Mouse (Mus musculus) limb, embryonic 13.5 days (tissue): ENCODE results near the gene Hoxa2. TPM values are rescaled to one million over a fixed set of nuclear protein-coding genes. Genes with fewer than 3 reads are reported as not detected.

ENCODE experiments used
- ATAC-seq: fragments of 200-750 bp; cut with Nextera tagmentation; 2 replicates; pipeline ENCODE4 v1.8.0; 2017; ENCODE audit warnings: low read depth, moderate number of reproducible peaks, moderate TSS enrichment; ENCODE audit not compliant: low FRiP score
- H3K27ac ChIP-seq: fragments of 300-500 bp; sonication (generic); 2 replicates; pipeline ENCODE4 v1.5.1; 2015; ENCODE audit warnings: inconsistent platforms, mild to moderate bottlenecking, moderate library complexity
- H3K27me3 ChIP-seq: fragments of 300-500 bp; sonication (generic); 2 replicates; pipeline ENCODE4 v1.6.1; 2015; ENCODE audit warnings: mild to moderate bottlenecking, inconsistent platforms
- H3K36me3 ChIP-seq: fragments of 300-500 bp; sonication (generic); 2 replicates; pipeline ENCODE4 v1.6.1; 2015; ENCODE audit warnings: inconsistent platforms, mild to moderate bottlenecking, moderate library complexity
- H3K4me1 ChIP-seq: fragments of 300-500 bp; sonication (generic); 2 replicates; pipeline ENCODE4 v1.6.1; 2015; ENCODE audit warnings: inconsistent platforms
- H3K4me2 ChIP-seq: fragments of 300-500 bp; sonication (generic); replicated peaks from 2 replicates; pipeline ENCODE4 v1.6.1; 2015; ENCODE audit warnings: inconsistent platforms, mild to moderate bottlenecking, moderate library complexity
- H3K4me3 ChIP-seq: fragments of 300-500 bp; sonication (generic); 2 replicates; pipeline ENCODE4 v1.5.1; 2015; ENCODE audit warnings: moderate library complexity, mild to moderate bottlenecking, inconsistent platforms
- H3K9ac ChIP-seq: fragments of 300-500 bp; sonication (generic); 2 replicates; pipeline ENCODE4 v1.6.1; 2015; ENCODE audit warnings: mild to moderate bottlenecking, inconsistent platforms
- H3K9me3 ChIP-seq: fragments of 300-500 bp; sonication (generic); 2 replicates; pipeline ENCODE4 v1.6.1; 2016; ENCODE audit warnings: inconsistent platforms
- WGBS: fragments of 180-500 bp; shearing (Covaris S2); methylation state at CpG from one replicate; pipeline ENCODE4 v1.1.7; 2015; 5-methylcytosine and 5-hydroxymethylcytosine counted together
- polyA plus RNA-seq: library from polyadenylated mRNA; unstranded; fragments of >200 nt; fragmentation: Nextera tagmentation; extraction: Ambion mirVana; gene quantifications from 2 replicates; pipeline ENCODE4 v1.2.1, GENCODE M21; 2015

The Hoxa2 gene
- polyA plus RNA-seq, 1 experiment from 2014 or later = 1.5 TPM

DNA sequence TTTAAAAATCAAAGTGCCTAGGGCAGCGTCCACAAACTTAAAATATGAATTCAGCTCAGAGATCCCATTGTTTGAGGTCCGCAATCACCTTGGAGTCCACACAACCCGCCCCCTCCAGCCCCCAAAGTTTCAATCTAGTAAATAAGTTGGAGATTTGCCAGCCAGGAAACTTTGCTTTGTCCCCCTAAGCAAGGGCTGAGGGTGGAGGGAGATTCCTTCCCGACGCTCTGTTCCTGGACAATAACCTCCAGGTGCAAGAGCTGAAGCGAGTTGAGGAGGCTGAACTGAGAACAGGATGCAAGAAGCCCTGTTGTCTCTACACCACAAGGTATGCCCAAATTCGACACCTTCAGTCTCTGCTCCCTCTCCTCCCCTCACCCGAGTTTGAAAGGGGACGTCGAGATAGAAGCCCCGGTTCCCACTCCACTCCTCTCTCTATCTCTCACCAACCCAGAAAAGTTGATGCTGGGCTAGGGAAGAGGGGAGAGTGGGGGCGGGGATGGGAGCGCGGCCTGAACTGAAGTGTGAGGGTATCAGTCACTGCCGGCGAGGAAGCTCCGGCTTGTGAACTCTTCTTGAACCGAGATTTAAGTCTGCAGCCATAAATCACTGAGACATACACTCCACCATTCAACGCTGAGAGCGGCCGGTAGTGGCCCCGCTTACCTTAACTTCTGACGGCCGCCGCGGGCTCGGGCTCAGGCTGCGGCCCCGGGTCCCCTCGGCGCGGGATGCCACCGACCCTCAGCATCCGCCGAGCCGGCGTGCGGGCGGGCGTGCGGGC, 10.5 kb upstream of the Hoxa2 start:
- Histone ChIP-seq H3K27ac (peak overlapping the region; percentile 55; the same call in 1 of the 2 replicates), H3K4me3 (peak overlapping the region; percentile 47), H3K27me3 (peaks cover 66% of the 10 kb centered on the region), H3K36me3 (peaks cover 14% of the 10 kb centered on the region), H3K9me3 (no peaks in the 10 kb centered on the region), H3K9ac (peak overlapping the region; percentile 63), H3K4me1 (peaks cover 88% of the 10 kb centered on the region), H3K4me2 (peak overlapping the region; percentile 70)
- 8% methylated on average over 41 of the region's 41 CpGs for WGBS
- no peak for ATAC-seq

DNA sequence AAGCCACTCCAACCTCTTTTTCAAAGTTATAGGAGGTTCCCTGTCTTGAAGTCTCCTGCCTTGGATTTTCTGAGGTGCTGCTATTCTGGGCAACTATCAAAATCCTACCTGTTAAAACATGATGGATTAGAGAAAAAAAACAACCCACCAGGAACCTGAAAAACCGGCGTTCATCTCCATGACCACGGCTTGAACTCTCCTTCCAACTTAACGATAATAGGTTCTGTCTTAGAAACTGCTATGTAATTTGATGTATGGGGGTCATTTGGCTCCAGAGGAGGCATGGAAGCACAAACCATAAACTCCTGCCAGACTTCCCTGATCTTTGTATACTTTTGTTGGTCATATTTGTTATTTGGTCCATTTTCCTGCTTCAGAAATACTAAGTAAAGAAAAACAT, 9.0 kb upstream of the Hoxa2 start:
- H3K27me3 ChIP-seq = peaks cover 62% of the 10 kb centered on the region
- H3K4me3 ChIP-seq = no peak overlapping the region
- no peak for ATAC-seq
- WGBS = 14% methylated on average over 4 of the region's 4 CpGs
- 0 out of 2 replicates have a peak overlapping the region, but pooled peaks have one; percentile 9 for H3K4me2 ChIP-seq
- peaks cover 18% of the 10 kb centered on the region for H3K36me3 ChIP-seq
- peaks cover 80% of the 10 kb centered on the region for H3K4me1 ChIP-seq
- H3K27ac ChIP-seq = 0 out of 2 replicates have a peak overlapping the region, but pooled peaks have one; percentile 61
- H3K9me3 ChIP-seq = no peaks in the 10 kb centered on the region
- no peak overlapping the region for H3K9ac ChIP-seq

DNA sequence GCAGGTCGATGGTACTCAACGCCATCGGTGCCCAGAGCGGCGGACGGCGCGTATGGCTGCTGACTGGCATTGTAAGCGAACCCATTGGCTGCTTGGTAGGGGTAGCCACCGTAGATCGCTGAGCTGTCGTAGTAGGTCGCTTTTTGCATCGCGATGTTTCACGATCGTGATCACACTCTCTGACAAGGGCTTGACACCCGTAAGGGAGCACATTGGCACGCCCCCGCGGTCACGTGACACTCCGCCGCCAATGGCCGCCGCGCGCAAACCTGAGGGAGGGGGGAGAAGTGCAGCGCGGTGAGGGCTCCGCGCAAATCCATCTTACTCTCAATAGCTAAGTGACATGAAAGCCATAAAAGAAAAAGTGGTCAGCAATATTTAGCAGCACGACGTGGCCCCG, 7.9 kb upstream of the Hoxa2 start:
- Histone ChIP-seq H3K4me1 (peaks cover 77% of the 10 kb centered on the region), H3K27me3 (peaks cover 64% of the 10 kb centered on the region), H3K4me2 (peak overlapping the region; percentile 69), H3K9me3 (no peaks in the 10 kb centered on the region), H3K4me3 (peak overlapping the region; percentile 41), H3K27ac (peak overlapping the region; percentile 61; the same call in 1 of the 2 replicates), H3K36me3 (peaks cover 18% of the 10 kb centered on the region), H3K9ac (peak overlapping the region; percentile 54)
- WGBS = 1% methylated on average over 35 of the region's 35 CpGs
- ATAC-seq = peak; percentile 64

GRCm38 (mm10) chr6:52171938-52172337, 7.3 kb upstream of the Hoxa2 start:
- peaks cover 18% of the 10 kb centered on the region for H3K36me3 ChIP-seq
- H3K9me3 ChIP-seq = no peaks in the 10 kb centered on the region
- H3K27ac ChIP-seq = peak overlapping the region; percentile 55; the same call in 1 of the 2 replicates
- ATAC-seq = no peak
- H3K4me3 ChIP-seq = peak overlapping the region; percentile 41
- H3K9ac ChIP-seq = peak overlapping the region; percentile 54; the same call in 1 of the 2 replicates
- peaks cover 65% of the 10 kb centered on the region for H3K27me3 ChIP-seq
- whole genome bisulfite sequencing = 27% methylated on average over 7 of the region's 7 CpGs
- H3K4me2 ChIP-seq = peak overlapping the region; percentile 69
- peaks cover 71% of the 10 kb centered on the region for H3K4me1 ChIP-seq

GRCm38 (mm10) chr6:52171331-52171730, 6.7 kb upstream of the Hoxa2 start:
- 12% methylated on average over 4 of the region's 4 CpGs for WGBS
- Histone ChIP-seq H3K27ac (no peak overlapping the region; the same call in 1 of the 2 replicates), H3K9ac (no peak overlapping the region), H3K36me3 (peaks cover 18% of the 10 kb centered on the region), H3K4me3 (no peak overlapping the region), H3K4me1 (peaks cover 65% of the 10 kb centered on the region), H3K27me3 (peaks cover 66% of the 10 kb centered on the region), H3K4me2 (no peak overlapping the region), H3K9me3 (no peaks in the 10 kb centered on the region)
- no peak for ATAC-seq

DNA sequence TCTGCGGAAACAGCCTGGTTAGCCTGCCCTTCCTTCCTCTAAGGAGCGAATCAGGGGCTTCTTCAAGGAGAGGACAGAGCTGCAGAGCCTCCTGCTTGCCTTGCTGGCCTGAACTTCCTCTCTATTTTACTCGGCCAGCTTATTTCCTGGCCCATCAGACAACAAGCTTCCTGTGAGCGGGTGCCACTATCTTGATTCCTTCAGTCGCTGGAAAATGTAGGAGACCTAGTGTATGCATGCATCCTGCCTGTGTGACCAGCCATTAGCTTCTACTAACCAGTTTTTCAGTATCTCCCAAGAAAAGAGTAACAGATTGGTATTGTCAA, 6.2 kb upstream of the Hoxa2 start:
- Histone ChIP-seq H3K4me1 (peaks cover 62% of the 10 kb centered on the region), H3K4me2 (no peak overlapping the region), H3K36me3 (peaks cover 18% of the 10 kb centered on the region), H3K27me3 (peaks cover 67% of the 10 kb centered on the region), H3K4me3 (no peak overlapping the region), H3K9me3 (no peaks in the 10 kb centered on the region), H3K27ac (no peak overlapping the region; the same call in 1 of the 2 replicates), H3K9ac (no peak overlapping the region)
- ATAC-seq = no peak
- 47% methylated on average over 5 of the region's 5 CpGs for WGBS

DNA sequence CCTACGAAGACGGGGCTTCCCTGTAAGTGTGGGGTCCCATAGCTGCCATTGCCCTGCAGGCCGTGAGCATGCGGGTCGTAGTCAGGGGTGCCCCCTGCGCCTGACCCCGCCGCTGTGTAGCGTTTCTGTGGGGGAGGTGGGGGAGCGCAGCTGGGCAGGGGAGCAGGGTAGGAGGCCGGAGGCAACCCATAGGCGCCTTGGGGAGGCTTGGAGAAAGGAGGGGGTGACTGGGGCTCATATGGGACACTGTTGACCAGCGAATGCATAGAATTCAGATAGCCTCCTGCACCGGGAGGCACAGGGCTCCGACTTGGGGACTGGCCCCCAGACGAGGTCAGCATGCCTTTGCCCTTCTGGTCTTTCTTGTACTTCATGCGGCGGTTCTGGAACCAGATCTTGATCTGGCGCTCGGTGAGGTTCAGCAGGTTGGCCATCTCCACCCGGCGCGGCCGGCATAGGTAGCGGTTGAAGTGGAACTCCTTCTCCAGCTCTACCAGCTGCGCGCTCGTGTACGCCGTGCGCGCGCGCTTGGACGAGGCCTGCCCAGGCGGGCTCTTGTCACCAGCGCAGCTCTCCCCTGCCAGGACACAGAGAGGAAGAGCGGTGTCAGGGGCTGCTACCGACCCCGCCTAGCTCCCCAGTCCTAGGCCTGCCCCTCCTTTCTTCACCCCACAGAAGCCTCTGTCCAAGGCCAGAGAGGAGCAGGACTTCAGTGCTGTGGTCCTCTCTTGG, 5.7 kb upstream of the Hoxa2 start:
- Histone ChIP-seq H3K4me1 (peaks cover 61% of the 10 kb centered on the region), H3K9me3 (no peaks in the 10 kb centered on the region), H3K36me3 (peaks cover 18% of the 10 kb centered on the region), H3K27me3 (peaks cover 71% of the 10 kb centered on the region), H3K27ac (no peak overlapping the region), H3K9ac (no peak overlapping the region), H3K4me3 (no peak overlapping the region), H3K4me2 (peak overlapping the region; percentile 27; the same call in 1 of the 2 replicates)
- ATAC-seq = no peak
- WGBS = 32% methylated on average over 40 of the region's 40 CpGs

DNA sequence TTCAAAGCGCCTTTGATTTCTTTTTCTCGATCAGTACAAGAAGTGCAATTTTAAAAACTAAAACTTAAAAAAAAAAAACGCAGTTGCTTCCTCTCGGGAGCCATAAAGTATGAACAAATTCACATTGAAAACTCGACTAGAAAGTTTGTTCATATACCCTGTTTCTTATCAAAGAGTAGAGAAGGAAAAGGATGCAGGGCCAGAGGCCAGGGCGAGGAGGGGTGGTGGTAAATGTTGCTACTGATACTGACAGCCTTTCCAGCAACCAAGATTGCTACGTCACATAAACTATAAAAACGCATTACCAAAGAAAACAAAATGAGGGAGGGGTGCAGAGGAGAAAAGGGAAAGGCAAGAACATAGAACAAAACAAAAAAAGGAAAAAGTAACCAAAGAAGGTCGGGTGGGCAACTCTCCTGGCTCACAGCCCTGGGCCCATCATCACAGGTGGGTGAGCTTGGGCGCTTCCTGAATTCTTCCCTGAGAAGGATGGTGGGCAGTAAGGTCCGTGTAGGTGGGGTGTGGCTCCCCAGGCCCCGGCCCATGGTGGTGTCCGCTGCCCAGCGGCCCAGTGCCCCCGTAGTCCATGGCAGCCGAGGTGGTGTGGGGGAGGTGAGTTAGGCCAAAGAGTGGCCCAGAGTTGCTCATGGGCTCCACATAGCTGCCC, 5.0 kb upstream of the Hoxa2 start:
- peak overlapping the region; percentile 27; the same call in 1 of the 2 replicates for H3K4me2 ChIP-seq
- 49% methylated on average over 16 of the region's 16 CpGs for WGBS
- peaks cover 18% of the 10 kb centered on the region for H3K36me3 ChIP-seq
- H3K4me1 ChIP-seq = peaks cover 59% of the 10 kb centered on the region
- no peak for ATAC-seq
- H3K9ac ChIP-seq = no peak overlapping the region
- H3K27me3 ChIP-seq = peaks cover 71% of the 10 kb centered on the region
- no peak overlapping the region for H3K4me3 ChIP-seq
- H3K9me3 ChIP-seq = no peaks in the 10 kb centered on the region
- no peak overlapping the region for H3K27ac ChIP-seq

GRCm38 (mm10) chr6:52168191-52169055, 3.8 kb upstream of the Hoxa2 start:
- peak overlapping the region; percentile 19; the same call in 1 of the 2 replicates for H3K4me3 ChIP-seq
- H3K9ac ChIP-seq = peak overlapping the region; percentile 25; the same call in 1 of the 2 replicates
- H3K36me3 ChIP-seq = peaks cover 18% of the 10 kb centered on the region
- peaks cover 67% of the 10 kb centered on the region for H3K4me1 ChIP-seq
- H3K9me3 ChIP-seq = no peaks in the 10 kb centered on the region
- no peak overlapping the region for H3K27ac ChIP-seq
- peak overlapping the region; percentile 42 for H3K4me2 ChIP-seq
- peaks cover 83% of the 10 kb centered on the region for H3K27me3 ChIP-seq
- ATAC-seq = no peak
- 13% methylated on average over 42 of the region's 42 CpGs for WGBS

DNA sequence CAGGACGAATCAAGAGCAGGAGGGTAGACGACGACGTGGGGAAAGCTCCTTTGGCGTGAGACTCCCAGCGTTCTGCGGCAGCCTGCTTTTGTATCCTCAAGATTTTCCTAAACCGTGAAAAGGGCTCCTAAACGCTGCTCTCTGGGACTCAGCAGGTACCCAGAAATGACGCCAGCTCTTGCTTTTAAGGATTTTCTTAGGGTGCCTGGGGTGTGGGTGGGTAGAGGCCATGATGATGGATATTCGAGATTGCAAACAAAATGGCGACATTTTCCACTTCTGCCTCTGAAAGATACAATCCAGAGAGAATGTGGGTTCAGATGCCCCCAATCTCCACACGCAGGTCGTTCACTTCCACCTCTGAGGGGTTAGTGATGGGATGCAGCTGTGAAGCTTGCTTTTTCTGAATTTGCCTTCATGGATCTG, 3.1 kb upstream of the Hoxa2 start:
- H3K9me3 ChIP-seq = no peaks in the 10 kb centered on the region
- no peak overlapping the region for H3K4me3 ChIP-seq
- H3K27ac ChIP-seq = no peak overlapping the region
- H3K27me3 ChIP-seq = peaks cover 90% of the 10 kb centered on the region
- H3K36me3 ChIP-seq = peaks cover 18% of the 10 kb centered on the region
- peaks cover 67% of the 10 kb centered on the region for H3K4me1 ChIP-seq
- H3K4me2 ChIP-seq = no peak overlapping the region
- WGBS = 30% methylated on average over 14 of the region's 14 CpGs
- no peak overlapping the region for H3K9ac ChIP-seq
- no peak for ATAC-seq

GRCm38 (mm10) chr6:52167176-52167575, 2.5 kb upstream of the Hoxa2 start:
- H3K9ac ChIP-seq = no peak overlapping the region
- no peak overlapping the region for H3K27ac ChIP-seq
- ATAC-seq = no peak
- H3K4me2 ChIP-seq = no peak overlapping the region
- WGBS = 53% methylated on average over 1 of the region's 1 CpGs
- peaks cover 91% of the 10 kb centered on the region for H3K27me3 ChIP-seq
- no peak overlapping the region for H3K4me3 ChIP-seq
- peaks cover 18% of the 10 kb centered on the region for H3K36me3 ChIP-seq
- H3K9me3 ChIP-seq = no peaks in the 10 kb centered on the region
- peaks cover 62% of the 10 kb centered on the region for H3K4me1 ChIP-seq
